Mouse (Mus musculus): Measurements from ENCODE around the gene Thbd. TPM values are rescaled to one million over a fixed set of nuclear protein-coding genes. Genes with fewer than 3 reads are reported as not detected.

Gene Thbd
- polyA plus RNA-seq, 1 experiment from 2014 or later, result 5.0 TPM

- Histone ChIP-seq H3K27ac (replicated peaks) (no peak overlapping the region), H3K4me1 (peaks cover 9% of the 10 kb centered on the region), H3K36me3 (no peaks in the 10 kb centered on the region), H3K27me3 (peaks cover 21% of the 10 kb centered on the region; the same call in 1 of the 2 replicates), H3K9me3 (no peaks in the 10 kb centered on the region), H3K4me3 (peak overlapping the region; percentile 58), H3K4me2 (replicated peaks) (peak overlapping the region; percentile 94), H3K9ac (replicated peaks) (0 out of 2 replicates have a peak overlapping the region, but pooled peaks have one; percentile 54)
- ATAC-seq (replicated peaks), result peak; percentile 24; the same call in 1 of the 2 replicates
- 74% methylated on average over 10 of the region's 10 CpGs for WGBS
Measured at GRCm38 (mm10) chr2:148396209-148396608, 11.8 kb downstream of the Thbd start.

GRCm38 (mm10) chr2:148395131-148396051, 12.6 kb downstream of the Thbd start, which contains the start of gene Sstr4:
Sstr4 (plus strand) TSS chr2:148395344.
- Histone ChIP-seq H3K36me3 (no peaks in the 10 kb centered on the region), H3K27ac (replicated peaks) (no peak within 1 kb of the TSS), H3K4me3 (peak within 1 kb of the TSS; percentile 58), H3K27me3 (peaks cover 21% of the 10 kb centered on the region; the same call in 1 of the 2 replicates), H3K4me1 (peaks cover 9% of the 10 kb centered on the region), H3K9ac (replicated peaks) (peak within 1 kb of the TSS; percentile 54), H3K9me3 (no peaks in the 10 kb centered on the region), H3K4me2 (replicated peaks) (peak within 1 kb of the TSS; percentile 94)
- 3% methylated on average over 83 of the region's 83 CpGs for WGBS
- peak; percentile 91 for ATAC-seq (replicated peaks)

DNA sequence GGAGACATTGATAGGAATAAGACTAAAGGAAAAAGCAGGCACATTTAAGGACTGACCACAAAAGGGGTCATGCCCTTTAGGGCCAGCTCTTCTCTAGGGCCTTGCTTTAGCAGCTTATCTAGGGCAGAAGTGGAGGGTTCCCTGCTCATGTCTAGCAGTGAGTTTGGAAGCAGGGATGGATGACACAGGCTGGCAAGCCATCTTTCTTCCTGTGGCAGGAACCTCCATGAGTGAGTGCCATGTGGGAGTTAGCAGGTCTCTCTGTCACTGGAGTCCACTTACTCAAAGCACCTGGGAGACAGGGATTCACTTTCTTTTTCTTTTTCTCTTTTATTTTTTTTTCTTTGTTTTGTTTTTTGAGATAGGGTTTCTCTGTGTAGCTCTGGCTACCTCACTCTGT, 14.1 kb downstream of the Thbd start:
- no peak for ATAC-seq (replicated peaks)
- H3K9ac ChIP-seq (replicated peaks), result no peak overlapping the region
- H3K27me3 ChIP-seq, result peaks cover 21% of the 10 kb centered on the region; the same call in 1 of the 2 replicates
- H3K36me3 ChIP-seq, result no peaks in the 10 kb centered on the region
- H3K4me2 ChIP-seq (replicated peaks), result no peak overlapping the region
- no peak overlapping the region for H3K27ac ChIP-seq (replicated peaks)
- peaks cover 9% of the 10 kb centered on the region for H3K4me1 ChIP-seq
- H3K4me3 ChIP-seq, result no peak overlapping the region
- H3K9me3 ChIP-seq, result no peaks in the 10 kb centered on the region

DNA sequence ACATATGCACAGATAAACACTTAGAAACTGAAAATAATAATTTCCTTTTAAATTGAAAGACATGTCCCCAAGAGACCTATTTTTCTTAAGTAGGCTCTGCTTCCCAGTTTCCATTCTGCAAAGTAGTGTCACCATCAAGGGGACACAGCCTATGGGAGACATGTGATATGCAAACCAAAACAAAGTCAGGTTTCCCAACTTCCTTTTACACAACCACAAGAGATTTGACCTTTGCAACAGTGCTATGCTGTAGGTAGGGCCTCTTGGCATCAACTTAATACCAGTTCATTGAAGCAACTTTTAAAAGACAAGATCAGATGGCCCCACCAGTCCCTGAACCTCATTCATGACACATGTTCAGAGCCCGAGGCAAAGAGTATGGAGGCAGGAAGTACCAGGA, 14.8 kb downstream of the Thbd start:
- Histone ChIP-seq H3K4me2 (replicated peaks) (no peak overlapping the region), H3K4me3 (no peak overlapping the region), H3K27me3 (peaks cover 21% of the 10 kb centered on the region; the same call in 1 of the 2 replicates), H3K9ac (replicated peaks) (no peak overlapping the region), H3K9me3 (no peaks in the 10 kb centered on the region), H3K4me1 (peaks cover 9% of the 10 kb centered on the region), H3K36me3 (no peaks in the 10 kb centered on the region), H3K27ac (replicated peaks) (no peak overlapping the region)
- WGBS, result 76% methylated on average over 1 of the region's 1 CpGs
- no peak for ATAC-seq (replicated peaks)

- Histone ChIP-seq H3K9me3 (no peaks in the 10 kb centered on the region), H3K27ac (replicated peaks) (no peak overlapping the region), H3K4me2 (replicated peaks) (no peak overlapping the region), H3K9ac (replicated peaks) (no peak overlapping the region), H3K4me3 (no peak overlapping the region), H3K4me1 (no peaks in the 10 kb centered on the region), H3K36me3 (no peaks in the 10 kb centered on the region), H3K27me3 (no peaks in the 10 kb centered on the region)
- no peak for ATAC-seq (replicated peaks)
- WGBS, result 80% methylated on average over 6 of the region's 6 CpGs
Measured at GRCm38 (mm10) chr2:148387652-148388581, 20.1 kb downstream of the Thbd start.

DNA sequence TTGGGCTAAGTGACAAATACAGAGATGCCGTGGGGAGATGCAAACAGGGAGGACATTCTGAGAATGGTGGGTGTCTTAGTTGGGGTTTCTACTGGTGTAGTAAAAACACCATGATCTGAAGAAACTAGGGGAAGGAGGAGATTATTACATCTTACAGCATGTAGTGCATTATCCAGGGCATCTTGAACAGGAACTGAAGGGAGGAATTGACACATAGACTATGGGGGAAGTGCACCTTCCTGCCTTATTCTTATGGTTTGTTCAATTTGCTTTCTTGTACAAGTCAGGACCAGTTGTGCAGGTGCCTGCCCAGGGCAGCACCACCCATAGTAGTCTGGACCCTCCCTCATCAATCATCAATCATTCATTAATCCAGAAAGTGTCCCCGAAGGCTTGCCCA, 21.1 kb downstream of the Thbd start:
- Histone ChIP-seq H3K4me2 (replicated peaks) (no peak overlapping the region), H3K9ac (replicated peaks) (no peak overlapping the region), H3K27me3 (no peaks in the 10 kb centered on the region), H3K4me3 (no peak overlapping the region), H3K9me3 (no peaks in the 10 kb centered on the region), H3K4me1 (no peaks in the 10 kb centered on the region), H3K36me3 (no peaks in the 10 kb centered on the region), H3K27ac (replicated peaks) (no peak overlapping the region)
- 94% methylated on average over 2 of the region's 2 CpGs for WGBS
- no peak for ATAC-seq (replicated peaks)

GRCm38 (mm10) chr2:148386476-148386875, 21.5 kb downstream of the Thbd start:
- no peaks in the 10 kb centered on the region for H3K27me3 ChIP-seq
- no peaks in the 10 kb centered on the region for H3K9me3 ChIP-seq
- WGBS, result 89% methylated on average over 3 of the region's 3 CpGs
- H3K9ac ChIP-seq (replicated peaks), result no peak overlapping the region
- H3K4me2 ChIP-seq (replicated peaks), result no peak overlapping the region
- no peak overlapping the region for H3K4me3 ChIP-seq
- H3K4me1 ChIP-seq, result no peaks in the 10 kb centered on the region
- H3K27ac ChIP-seq (replicated peaks), result no peak overlapping the region
- ATAC-seq (replicated peaks), result no peak
- no peaks in the 10 kb centered on the region for H3K36me3 ChIP-seq

DNA sequence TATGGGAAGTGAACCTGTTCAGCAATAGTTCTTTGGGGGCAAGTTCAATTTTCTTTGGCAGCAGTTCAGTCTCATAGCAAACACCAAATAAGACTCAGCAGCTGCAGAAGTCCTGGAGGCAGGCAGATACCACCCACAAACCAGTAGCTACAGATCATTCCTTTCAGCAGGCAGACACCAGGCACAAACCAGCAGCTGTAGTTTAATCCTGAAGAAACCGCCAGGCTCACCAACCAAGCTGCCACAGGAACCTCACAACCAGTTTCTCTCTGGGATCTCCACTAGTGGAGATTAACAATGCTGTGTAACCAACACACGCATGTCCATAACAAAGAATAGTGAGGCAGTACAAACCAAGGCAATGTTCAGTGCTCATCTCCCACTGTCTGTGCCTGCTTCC, 26.9 kb downstream of the Thbd start:
- Histone ChIP-seq H3K36me3 (no peaks in the 10 kb centered on the region), H3K4me1 (no peaks in the 10 kb centered on the region), H3K27me3 (no peaks in the 10 kb centered on the region), H3K4me2 (replicated peaks) (no peak overlapping the region), H3K9ac (replicated peaks) (no peak overlapping the region), H3K27ac (replicated peaks) (no peak overlapping the region), H3K4me3 (no peak overlapping the region), H3K9me3 (no peaks in the 10 kb centered on the region)
- WGBS, result 84% methylated on average over 2 of the region's 2 CpGs
- ATAC-seq (replicated peaks), result no peak

DNA sequence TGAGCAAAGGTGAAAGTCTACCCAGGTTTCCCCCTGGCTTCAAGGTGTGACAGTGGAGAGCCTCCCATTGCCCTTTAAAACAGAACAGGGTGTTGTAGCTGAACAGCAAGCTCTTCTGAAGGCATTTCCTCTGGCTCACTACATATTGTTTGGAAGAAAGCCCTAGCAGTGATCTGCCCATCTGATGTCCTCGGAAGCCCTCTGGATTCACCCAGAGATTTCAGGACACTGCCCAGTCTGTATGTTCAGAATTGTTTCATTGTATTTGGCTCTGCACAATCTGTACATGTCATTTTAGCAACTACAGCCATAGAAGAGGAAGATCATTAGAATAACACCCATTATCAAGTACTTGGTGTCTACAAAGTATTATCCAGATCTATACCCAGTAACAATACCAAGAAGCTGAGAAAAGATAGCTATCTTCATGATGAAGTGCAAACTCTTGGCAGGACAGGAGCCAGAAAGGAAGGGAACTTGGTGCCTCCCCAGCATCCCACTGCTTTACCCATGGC, 28.0 kb downstream of the Thbd start:
- WGBS, result 100% methylated on average over 1 of the region's 1 CpGs
- no peaks in the 10 kb centered on the region for H3K36me3 ChIP-seq

GRCm38 (mm10) chr2:148378817-148379342, 29.1 kb downstream of the Thbd start:
- no peak overlapping the region for H3K27ac ChIP-seq (replicated peaks)

More for the DNA sequence above, 28.0 kb downstream of the Thbd start:
- H3K9me3 ChIP-seq, result no peaks in the 10 kb centered on the region
- H3K4me2 ChIP-seq (replicated peaks), result no peak overlapping the region
- no peak overlapping the region for H3K27ac ChIP-seq (replicated peaks)
- H3K27me3 ChIP-seq, result no peaks in the 10 kb centered on the region
- no peak overlapping the region for H3K9ac ChIP-seq (replicated peaks)
- no peak for ATAC-seq (replicated peaks)
- no peaks in the 10 kb centered on the region for H3K4me1 ChIP-seq
- no peak overlapping the region for H3K4me3 ChIP-seq

DNA sequence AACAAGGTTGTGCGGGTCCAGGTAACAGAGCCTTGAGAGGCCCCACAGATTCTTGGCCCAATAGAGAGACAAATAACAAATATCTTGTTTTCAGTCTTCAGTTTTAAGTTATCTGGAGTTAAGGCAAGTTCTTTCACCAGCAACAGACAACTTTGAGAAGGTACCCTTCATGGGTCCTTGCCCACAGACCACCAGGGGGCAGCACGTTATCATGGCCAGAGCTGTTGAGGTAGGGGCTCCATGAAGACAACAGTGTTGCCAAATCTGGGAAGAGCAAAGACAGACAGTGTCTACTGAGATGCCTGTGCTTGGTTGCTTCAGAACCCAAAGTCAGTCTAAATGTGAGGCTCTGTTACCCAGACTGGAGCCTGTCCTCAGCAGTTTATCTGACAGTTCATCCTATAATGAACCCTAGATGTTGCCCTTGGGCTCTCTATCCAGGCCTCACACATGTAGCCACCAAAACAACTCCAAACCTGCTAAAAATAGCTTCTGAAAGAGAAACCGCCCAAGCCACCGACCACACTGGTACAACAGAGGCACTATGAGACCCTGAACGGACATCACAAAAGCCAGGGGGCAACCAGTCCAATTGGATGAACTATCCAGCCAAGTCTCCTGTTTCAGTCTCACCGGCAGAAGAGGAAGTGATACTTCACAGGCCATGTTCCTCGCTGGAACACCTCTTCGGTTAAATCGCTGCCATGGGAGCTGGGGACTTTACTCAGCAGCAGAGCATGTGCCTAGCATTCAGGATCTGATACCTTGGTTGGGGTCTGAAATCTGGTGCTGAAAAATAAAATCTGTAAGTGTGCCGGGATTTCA, 32.5 kb downstream of the Thbd start:
- no peak for ATAC-seq (replicated peaks)
- no peaks in the 10 kb centered on the region for H3K9me3 ChIP-seq
- WGBS, result 79% methylated on average over 10 of the region's 10 CpGs
- H3K36me3 ChIP-seq, result no peaks in the 10 kb centered on the region
- no peaks in the 10 kb centered on the region for H3K4me1 ChIP-seq
- H3K27ac ChIP-seq (replicated peaks), result no peak overlapping the region
- no peak overlapping the region for H3K4me2 ChIP-seq (replicated peaks)
- no peak overlapping the region for H3K4me3 ChIP-seq
- H3K9ac ChIP-seq (replicated peaks), result no peak overlapping the region
- H3K27me3 ChIP-seq, result no peaks in the 10 kb centered on the region

More at GRCm38 (mm10) chr2:148378817-148379342, 29.1 kb downstream of the Thbd start:
- H3K4me1 ChIP-seq, result no peaks in the 10 kb centered on the region
- 76% methylated on average over 1 of the region's 1 CpGs for WGBS
- no peaks in the 10 kb centered on the region for H3K27me3 ChIP-seq
- H3K36me3 ChIP-seq, result no peaks in the 10 kb centered on the region
- H3K9ac ChIP-seq (replicated peaks), result no peak overlapping the region
- H3K4me2 ChIP-seq (replicated peaks), result no peak overlapping the region
- no peaks in the 10 kb centered on the region for H3K9me3 ChIP-seq
- no peak overlapping the region for H3K4me3 ChIP-seq
- no peak for ATAC-seq (replicated peaks)
